Mouse (Mus musculus): ENCODE data around the gene Hdac5.

Gene Hdac5

DNA sequence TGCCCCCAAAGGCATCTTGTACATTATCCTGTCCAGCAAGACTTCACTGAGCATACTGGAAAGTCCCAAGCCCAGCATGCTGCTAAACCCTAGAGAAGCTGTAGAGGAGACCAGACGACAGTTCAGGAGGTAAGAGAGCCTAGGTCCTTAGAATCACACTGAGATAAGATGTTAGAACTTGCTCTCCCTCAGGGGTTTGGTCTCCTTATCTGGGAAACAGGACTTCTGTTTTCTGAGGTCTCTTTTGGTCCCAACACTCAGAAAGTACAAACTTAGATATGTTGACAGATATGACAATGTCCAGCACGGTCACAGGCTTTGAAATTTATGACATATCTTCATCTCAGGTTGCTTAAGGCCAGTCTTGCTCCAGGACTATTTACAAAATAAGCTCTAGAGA lies 6.1 kb upstream of the Hdac5 start:
- DNase-seq, result no peak

DNA sequence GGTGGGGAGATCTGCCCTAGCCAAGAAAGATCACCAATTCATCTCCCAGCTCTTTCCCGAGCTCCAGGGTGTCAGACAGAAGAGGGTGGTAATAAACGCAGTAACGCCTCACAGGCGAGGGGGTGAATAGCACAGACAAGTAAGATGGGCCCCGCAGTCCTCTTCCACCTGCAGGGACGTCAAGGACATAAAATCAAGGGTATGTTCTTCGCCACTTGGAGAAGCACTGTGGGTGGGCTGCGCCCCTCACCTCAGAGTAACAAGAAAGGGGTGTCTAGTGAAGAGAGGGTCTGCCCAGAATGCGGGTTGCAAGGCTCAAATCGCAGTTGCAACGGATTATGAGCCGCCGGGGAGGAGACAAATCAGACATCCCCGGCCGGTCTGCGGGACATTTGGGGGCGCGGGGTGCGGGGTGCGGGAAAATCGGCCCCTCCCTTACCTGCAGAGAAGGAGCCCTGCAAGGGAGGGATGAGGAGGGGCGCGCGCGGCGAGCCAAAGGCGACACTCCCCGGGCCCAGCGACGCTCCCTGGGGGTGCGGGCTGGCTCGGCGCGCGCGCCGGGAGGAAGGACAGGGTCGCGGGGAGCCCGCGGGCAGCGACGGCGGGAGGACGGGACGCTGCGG lies 524 bp downstream of the Hdac5 start:
- no peak for DNase-seq

DNA sequence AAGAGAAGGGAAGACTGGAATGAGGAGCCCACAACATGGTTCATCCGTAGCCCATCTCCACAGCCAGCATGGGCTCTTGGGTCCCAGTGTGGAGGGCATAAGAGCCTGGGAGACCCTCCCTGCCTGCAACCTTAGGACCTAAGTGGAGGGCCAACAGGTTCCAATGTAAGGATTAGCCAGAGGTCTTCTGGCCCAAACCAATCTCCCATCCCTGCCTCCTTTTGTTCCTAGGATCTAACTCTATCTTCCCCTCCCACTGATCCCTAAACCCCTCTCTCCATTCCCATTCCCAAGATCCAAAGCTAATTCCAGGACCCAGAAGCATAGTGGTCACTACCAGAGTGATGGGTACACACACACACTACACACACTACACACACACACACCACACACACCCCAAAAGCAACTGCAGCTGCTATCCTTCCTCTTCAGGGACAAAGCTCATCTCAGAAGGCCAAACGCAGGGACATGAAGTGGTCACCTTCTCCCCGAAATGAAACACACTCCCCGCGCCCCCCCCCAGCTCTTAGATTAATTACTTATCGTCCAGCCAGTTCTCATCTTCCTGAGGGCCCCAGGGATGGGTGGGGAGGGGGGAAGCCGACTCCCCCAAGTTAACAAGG lies 1.2 kb downstream of the Hdac5 start:
- no peak for DNase-seq

DNA sequence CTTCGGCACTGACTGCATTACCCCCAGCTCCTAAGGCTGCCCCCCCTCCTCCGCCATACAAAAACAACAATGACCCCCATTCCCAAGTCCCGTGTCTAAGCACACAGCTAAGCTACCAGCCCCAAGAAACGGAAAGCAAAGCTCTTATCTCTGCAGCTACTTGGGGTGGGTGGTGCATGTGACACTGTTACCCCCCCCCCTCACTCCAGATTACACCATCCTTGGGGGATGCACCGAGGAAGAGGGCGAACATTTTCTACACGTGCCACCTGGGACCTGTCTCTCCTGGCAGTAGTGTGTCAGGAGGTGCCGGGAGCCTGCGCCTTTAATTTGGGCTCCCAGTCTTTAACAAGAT lies 1.8 kb downstream of the Hdac5 start:
- DNase-seq, result no peak

DNA sequence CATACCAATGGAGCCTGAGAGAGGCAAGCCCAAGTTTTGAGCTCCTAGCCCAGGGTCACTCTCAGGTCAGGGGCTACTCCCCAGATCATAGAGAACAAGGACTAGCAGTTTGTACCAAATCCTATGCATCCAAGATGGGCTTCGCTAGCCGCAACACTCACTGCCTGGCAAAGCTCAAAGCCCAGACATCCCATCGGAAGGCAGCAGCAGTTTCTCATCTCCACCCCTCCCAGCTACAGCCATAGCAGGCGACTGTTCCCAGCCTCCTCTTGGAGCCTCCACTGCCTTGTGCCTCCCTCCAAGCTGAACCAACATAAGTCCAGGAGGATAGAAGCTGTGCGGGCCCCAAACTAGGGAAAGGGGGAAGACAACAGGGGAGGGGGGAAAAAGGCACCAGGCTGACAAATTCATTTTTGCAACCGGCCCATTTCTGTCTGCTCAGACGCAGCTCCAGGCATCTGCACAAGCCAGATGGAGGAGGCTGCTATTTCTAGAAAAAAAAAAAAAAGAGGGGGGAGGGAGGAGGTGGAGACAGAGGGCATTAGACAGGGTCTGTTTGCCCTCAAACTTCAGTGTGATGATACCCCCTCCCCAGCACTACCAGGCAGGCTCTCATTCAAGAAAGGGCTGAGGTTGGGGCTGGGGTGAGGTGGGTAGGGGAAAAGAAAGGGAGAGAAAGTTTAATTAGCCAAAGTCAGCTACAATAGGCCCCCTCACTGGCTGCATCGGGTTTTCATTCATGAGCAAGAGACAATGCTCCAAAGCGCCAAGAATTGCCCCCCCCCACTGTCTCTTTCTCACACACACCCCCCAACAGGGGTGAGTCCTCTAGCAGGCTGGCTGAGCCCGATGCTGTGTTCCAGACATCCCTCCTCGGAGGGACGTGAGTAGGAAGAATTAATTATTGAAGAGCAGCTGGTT lies 2.4 kb downstream of the Hdac5 start:
- DNase-seq, result no peak

DNA sequence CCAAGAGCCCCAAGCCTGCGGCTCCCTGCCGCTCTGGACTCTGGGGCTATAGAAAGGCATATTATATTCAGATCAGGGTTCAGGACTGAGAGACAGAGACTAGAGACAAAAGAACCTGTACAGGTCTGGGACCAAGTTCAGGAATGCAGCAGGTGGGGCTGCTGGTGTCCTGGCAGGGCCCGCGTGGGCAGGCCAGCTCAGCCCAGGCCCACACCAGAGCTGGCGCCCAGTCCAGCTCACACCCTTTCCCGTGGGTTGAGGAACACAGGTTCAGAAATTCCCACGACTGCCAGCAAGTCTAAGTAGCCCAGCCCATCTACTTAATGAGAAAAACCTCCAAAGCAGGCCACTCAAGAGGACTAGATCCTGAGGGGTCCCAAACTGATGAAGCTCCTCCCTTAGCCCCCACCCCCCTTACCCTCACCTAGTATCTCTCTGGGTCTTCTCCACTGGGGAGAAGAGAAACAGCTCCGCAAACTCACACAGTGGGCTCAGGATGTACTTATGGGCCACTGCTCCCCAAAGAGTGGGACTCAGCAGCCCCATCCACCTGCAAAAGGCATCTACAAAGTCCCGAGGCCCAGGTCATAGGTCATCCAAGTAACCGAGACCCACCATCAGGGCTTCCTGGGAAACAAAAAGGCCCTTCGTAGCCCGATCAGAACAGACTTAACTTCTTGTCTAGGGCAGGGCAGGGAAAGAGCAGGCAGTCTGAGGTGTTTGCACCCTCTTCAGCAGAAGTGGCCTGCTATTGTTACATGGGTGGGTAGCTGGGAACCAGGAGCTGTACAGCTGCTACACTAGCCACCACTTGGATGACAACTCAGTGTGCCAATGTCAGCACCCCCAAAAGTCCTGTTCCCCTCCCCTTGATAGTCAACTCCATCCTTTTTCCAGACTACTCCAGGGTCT lies 3.6 kb downstream of the Hdac5 start:
- DNase-seq, result no peak

DNA sequence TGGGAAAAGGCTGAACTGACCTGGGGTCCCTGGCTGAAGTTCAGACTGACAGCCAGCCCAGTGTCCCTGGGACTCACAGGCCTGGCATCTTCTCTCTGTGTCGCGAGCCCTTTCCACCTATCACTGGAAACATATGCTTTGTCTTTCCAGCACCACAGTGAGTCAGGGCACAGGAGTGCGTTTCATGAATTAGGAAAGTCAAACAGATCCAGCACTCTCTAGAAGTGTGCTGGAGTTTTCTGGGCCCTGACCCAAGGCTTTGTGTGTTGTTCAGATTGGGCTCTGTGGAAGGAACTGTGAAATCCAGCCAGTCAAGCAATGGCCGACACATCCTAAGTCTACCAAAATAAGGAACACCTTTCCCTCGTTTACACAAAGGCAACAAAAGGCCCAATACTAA lies 4.7 kb downstream of the Hdac5 start:
- DNase-seq, result no peak

DNA sequence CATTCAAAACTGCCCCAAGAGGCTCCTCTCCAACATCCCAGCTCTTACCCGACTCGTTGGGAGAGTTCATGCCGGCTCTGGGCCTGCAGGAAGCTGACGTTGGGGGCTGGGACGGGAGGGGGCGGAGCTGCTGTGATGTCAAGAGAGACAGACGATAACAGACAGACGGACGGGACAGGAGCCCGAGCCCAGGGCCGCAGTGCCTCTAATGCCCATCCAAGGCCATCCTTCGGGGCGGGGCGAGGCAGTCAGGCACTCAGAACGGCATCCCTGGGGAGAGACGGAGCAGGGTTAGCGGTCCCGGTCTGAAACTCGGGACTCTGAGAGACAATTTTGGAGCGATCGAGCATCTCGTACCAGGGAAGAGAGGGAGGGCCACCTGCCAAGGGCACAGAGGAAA lies 5.3 kb downstream of the Hdac5 start:
- DNase-seq, result no peak

DNA sequence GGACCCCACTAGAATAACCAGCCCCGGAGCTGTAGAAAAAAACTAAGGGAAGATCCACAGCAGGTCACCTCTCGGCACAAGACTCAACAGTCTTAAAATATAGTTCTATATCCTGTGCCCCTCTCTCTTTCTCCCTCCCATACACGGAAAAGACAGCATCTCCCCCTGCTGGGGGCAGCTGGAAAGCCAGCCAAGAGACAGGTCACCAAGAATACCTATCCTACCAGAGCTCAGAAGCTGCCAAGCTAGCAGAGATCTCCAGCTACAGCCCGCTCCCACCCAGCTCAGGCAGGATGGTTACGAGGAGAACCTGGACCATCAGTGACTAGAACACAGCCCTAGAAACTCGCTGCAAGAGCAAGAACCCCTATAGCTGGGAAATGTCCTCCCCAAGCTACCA lies 6.8 kb downstream of the Hdac5 start:
- DNase-seq, result no peak

DNA sequence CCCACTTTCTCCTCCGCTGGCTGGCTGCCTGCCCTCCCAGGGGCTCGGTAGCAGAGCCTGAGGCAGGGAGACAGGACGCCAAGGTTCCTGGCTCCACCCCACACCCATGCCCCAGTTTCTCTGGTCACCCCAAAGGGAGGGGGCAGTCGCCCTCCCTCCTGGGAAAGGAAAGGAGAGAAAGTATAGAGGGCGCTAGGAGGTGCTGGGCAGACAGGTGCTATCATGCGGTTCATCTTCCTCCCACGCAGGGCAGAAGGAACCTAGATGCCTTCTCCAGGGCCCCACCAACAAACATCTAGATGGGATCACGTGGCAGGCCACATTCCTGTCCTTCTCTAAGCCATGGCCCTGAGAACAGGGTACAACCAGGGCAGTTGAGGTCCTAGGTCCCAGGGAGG lies 8.0 kb downstream of the Hdac5 start:
- no peak for DNase-seq

DNA sequence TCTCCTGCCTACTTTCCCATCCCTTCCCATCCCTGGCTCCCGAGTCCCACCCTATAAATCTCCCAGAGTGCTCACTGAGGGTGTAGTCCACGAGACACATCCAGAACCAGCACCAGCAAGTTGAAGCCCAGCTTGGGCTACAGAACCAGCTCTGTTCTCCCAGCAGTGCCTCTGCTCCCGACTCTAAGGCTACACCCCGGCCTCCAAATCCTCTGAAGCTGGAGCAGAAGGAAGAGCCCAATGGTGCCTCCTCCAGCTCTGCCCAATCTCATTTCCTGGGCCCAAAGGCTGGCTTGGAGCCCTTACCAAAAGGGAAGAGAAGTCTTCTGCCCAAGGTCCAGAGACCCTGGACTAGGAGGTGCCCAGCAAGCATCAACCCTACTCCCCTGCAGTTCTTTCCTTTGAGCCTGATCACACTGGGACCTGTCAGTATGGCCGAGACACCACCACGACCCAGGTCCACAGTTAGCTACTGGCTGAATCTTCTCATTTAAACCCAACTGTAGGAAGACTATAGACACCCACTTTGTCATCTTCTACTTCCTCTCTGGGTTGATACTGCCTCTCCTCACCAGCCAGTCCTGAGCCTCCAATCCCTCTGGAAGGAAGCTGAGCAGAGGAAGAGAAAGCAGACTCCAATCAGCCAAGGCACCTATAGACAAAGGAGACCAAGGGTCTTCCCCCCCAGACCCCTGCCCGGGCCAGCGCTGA lies 8.6 kb downstream of the Hdac5 start:
- no peak for DNase-seq

DNA sequence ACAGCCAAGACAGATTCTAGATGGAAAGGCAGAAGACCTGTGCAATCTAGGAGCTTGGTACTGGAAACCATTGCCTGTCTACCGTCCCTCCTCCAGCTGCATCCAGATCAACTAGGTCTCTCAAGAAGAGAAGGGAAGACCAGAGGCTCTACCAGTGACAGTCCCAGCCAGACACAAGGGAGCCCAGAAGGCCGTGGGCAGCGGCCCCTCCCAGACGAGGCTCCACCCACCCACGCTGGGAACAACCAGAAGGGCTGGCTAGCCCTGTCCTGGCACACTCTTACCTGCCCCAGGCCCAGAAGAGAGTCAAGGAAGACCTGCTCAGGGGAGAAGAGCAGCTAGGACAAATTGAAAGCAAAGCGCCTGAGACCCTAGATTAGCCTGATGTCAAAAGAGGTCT lies 9.5 kb downstream of the Hdac5 start:
- DNase-seq, result no peak

DNA sequence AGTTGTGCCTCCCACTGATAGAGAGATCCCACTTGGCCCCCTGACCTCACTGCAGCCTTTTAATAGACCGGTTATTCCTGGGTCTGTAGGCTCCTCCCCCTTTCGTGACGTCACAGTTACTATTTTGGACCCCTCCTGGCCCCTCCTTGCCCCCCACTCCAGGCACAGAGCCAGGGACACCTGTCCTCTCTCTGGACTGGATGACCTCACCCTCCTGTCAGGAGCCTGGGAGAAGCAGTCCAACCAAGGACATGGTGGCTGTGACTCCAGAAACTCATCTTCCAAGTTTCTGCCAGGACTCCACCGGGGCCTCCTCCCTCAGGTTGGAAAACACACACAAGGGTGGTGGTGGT lies 10.0 kb downstream of the Hdac5 start:
- no peak for DNase-seq

DNA sequence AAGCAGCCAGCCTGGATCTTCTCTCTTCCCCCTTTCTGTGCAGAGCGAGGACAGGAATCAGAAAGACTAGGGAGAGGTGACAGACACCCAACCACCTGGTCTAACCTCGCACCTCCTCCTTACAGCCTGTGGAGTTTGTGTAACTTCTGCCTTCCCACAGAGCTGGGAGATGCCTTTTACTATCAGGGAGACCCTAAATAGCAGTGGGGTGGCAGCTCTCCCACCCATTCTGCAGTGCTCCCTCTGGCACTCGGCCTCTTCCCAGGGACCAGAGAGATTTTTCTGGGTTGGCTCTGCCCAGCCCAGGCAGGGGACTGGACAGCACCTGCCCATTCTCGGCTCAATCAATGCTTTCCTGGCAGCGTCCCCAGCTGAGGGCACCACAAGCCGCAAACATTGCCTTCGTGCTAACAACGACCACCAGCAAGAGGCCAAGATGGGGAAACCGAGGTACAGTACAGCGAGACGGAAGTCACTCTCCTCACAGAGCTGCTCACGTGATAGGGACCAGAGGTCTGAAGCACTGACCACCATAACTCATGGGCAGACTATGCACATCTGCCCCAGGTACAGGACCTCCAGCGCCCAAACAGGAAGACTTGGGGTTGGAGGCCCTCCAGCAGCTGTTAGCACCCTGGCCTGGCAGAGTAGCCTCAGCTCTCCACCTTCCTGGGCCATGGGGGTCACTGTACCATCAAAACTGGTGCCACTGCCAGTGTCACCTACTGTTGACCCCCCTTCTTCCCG lies 10.5 kb downstream of the Hdac5 start:
- DNase-seq, result no peak

DNA sequence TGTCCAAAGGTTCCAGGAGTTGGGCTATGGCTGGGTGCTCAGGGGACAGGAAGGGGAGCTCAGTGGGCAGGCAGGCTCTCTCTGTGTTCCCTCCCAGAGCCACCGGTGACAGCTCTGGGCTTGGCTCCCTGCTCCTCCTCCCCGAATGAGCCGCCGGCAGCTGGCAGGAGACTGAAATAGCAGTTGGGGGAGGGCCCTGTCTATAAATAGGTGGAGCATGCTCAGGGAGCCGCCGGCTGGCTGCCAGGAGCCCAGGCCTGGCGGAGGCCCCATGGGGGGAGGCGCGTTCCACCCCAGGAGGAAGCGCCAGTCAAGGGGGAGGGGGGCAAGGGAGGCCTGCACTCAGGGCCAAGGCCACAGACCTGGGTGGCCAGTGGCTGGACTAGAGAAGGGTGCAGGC lies 11.2 kb downstream of the Hdac5 start:
- peak; percentile 98 for DNase-seq

DNA sequence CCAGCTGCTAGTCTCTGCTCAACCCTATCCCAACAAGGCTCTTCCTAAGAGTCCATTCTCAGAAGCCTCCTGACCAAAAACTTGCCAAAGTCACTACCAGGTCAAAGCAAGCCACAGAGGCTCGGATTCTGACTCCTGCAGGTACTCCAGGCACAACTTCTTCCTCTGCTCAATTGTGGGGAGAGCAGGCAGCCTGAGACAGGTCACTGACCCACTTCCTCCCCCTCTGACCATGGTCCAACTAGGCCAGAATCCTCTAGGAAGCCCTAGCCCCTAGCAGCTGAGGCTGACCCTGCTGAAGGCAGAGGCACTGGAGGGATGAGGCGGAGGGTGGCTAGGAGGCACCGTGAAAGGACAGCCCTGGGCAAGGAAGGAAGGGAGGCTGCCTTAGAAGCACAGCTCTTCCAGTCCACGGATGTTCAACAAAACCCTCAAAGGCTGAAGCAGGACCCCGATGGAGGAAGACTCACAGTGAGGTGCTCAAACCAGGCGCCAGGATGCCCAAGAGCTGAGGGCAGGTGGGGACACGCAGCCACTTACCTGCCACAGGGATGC lies 12.0 kb downstream of the Hdac5 start:
- DNase-seq, result no peak

DNA sequence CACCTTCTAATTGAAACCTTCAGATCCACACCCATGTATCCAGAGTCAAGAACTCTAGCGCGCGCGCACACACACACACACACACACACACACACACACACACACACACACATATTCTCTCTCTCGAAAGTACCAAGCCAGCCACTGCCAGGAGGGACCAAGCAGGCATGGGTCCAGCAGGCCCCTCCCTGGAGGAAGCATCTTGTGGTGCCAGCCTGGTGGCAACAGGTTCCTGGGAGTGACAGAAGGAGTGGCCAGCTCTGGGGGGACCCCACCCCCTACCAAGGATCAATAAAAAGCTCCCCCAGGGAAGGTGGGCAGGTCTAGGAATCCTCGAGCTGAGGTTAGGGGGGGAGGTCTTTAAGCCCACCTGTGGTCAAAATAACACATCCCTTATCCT lies 12.6 kb downstream of the Hdac5 start:
- DNase-seq, result no peak

DNA sequence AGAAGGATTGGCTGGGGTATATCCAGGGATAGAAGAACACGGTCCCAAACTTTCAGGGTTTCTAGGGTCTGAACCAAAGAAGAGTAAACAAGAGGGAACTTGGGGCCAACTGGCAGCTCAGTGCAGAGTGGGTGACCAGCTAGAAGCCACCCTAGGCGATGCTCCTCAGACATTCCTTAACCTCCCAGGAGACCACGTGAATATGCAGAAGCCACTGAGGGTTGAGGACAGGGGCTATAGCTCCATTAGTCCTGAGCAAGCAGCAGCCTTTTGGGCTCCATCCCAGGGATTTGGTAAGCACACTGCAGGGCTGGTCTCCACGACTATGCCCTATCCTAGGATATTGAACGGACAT lies 13.1 kb downstream of the Hdac5 start:
- DNase-seq, result no peak

DNA sequence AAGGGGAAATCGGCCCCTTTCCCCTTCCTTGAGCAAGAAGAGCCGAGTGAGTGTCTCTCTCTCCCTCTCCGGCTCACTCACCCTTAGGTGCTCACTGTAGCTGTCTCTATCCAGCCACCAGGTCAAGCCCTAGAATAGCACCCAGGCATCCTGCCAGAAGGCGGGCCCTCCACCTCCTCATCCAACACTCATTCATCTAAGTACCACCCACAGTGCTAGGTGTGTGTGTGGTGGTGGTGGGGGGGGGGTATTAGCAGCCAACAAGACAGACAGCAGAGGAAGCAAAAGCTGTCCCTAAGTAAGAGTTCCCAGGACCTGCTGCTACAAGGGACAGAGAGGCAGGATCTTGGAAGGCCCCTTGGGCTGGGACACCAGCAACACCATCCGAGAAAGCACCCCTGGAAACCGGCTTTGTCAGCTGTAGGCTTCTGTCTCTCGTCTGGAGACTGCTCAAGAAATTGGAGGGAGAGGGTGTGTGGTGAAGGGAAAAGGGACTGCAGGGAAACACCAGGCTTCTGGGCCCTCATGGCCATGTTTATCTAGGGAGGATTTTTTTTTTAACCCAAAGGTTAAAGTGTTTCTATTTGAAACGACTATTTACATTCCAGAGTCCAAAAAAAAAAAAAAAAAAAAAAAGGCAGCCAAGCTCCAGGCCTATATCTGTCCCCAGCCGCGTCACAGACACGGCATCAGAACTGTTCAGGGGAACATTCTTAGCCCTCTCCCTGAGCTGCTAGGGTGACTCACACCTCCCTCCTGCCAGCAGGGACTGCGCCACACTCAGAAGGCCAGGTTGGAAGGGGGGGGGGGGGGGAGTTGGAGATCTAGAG lies 13.7 kb downstream of the Hdac5 start:
- DNase-seq, result peak; percentile 67

DNA sequence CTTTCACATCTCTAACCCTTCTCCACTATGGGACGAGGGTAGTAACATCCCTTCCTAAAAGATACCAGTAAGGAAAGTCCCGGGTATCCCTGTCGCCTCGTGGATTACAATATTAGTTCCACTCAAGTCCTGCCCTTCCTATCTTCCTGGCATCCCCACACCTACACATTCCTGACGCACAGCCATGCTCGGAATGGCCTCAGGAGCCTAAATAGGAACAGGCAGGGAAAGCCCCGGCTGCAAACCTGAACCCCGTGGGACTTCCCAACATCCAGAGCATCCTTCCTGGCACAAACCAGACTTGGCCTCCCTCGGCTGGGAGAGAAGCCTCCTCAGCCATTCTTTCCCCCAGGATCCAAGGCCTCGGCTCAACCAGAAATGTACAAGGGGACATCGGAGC lies 14.5 kb downstream of the Hdac5 start:
- no peak for DNase-seq
